Mouse (Mus musculus) stomach, postnatal 0 days (tissue): ENCODE measurements at regions not wholly inside any gene's neighbourhood (a gene's known extent, or its start where the extent isn't known, plus 50 kb on each side); places are given as distances from the start of the nearest gene placed in this dataset.

ENCODE experiments used
- CTCF ChIP-seq: IDR thresholded peaks from 2 replicates; pipeline ENCODE4 v1.5.1; 2016; ENCODE audit warnings: antibody characterized with exemption, low read depth, mild to moderate bottlenecking, moderate library complexity
- EP300 ChIP-seq: optimal IDR thresholded peaks from 2 replicates; pipeline ENCODE3; 2016; ENCODE audit warnings: antibody characterized with exemption

DNA sequence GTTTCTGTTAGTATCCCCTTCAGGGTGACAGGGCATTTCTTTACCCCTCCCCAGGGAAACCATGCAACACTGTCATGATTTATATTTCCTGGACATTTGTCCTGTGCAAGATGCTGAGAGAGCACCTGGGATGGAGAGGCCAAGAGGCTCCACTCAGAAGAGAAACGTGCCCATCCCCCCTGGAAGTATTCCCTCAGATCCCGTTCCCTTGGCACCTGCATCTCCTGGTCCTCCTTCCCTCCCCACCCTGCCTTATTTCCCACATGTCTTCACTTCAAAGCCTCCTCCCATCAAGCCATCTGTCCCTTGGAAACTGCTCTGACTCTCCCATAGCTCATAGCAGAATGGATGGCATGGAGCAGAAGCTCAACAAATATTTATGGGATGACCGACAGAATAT is 64.8 kb upstream of the Cacna2d3 start:
- TF ChIP-seq CTCF (no peak), EP300 (no peak)
